Mouse (Mus musculus): ENCODE measurements around the gene Arglu1.

The Arglu1 gene

GRCm38 (mm10) chr8:8690146-8691092 lies at the start of gene Arglu1:
Arglu1 (minus strand) TSS chr8:8690521.
- DNase-seq: peak; percentile 99

- no peak for DNase-seq
These were observed 47.0 kb upstream of the Arglu1 start for GRCm38 (mm10) chr8:8737271-8737670.

DNA sequence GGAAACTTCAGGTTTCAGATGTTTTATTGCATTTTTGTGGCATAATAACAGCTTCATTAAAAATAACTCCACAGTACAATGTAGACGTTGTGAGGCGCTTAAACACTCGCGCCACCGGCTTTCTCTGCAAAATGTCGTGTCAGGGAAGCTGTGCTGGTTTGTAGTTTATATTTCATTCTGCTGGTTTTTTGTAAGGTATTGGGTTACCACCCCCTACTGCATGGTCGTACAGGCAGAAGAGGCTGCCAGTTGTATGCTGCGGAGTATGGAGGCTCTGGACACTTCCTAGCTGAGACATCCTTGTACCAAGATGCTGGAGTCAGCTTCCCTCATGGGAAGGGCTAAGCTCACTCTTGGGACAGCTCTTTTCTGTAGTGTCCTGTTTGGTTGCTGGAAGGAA lies 46.5 kb upstream of the Arglu1 start:
- no peak for DNase-seq

DNA sequence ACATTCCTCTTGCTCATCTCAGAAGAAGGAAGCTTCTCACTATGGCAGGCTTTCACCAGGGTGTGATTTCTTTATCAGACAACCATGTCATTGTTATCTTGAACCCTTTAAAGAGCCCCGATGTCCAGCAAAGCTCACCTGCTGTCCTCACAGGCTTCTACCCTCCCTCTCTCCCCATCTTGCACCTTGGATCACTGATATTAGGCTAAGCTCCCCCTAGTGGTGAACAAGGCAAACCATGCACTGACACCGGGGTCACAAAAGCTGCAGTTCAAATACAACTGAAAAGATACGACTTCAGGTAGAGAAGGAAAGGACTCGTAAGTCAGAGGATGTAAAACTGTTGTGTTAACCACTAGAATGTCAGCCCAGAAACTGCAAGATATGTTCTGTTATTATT lies 43.5 kb upstream of the Arglu1 start:
- DNase-seq: no peak

DNA sequence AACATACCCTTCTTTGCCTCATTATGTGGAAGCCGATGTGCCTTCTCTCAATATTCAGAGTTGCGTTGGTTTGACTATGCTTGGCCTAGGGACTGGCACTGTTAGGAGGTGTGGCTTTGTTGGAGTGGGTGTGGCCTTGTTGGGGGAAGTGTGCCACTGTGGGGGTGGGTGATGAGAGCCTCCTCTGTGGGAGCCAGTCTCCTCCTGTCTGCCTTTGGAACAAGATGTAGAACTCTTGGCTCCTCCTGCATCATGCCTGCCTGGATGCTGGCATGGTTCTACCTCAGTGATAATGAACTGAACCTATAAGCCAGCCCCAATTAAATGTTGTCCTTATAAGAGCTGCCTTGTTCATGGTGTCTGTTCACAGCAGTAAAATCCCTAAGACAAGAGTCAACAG lies 38.3 kb upstream of the Arglu1 start:
- no peak for DNase-seq

GRCm38 (mm10) chr8:8726547-8726946 lies 36.2 kb upstream of the Arglu1 start:
- DNase-seq: no peak

DNA sequence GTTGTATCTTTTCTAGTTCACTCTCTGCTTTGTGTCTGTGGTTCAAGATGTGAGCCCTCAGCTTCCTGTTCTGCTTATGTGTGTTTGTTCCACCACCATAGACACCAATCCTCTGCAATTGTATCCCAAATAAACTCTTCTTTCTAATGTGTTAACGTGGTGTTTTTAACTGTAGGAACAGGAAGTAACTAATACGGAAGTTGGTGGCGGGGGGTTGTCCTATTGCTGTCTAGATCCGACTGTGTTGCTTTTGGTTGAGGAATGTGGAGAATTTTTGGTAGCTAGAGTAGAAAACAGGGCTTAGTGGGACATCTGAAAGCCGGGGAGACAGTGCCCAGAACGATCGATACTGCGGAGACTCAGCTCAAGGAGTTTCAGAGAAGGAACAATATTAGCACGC lies 14.5 kb upstream of the Arglu1 start:
- DNase-seq: no peak

GRCm38 (mm10) chr8:8703668-8704067 lies 13.3 kb upstream of the Arglu1 start:
- no peak for DNase-seq

GRCm38 (mm10) chr8:8700821-8701220 lies 10.5 kb upstream of the Arglu1 start:
- no peak for DNase-seq

GRCm38 (mm10) chr8:8700229-8700628 lies 9.9 kb upstream of the Arglu1 start:
- no peak for DNase-seq

- peak; percentile 64 for DNase-seq
These were observed 721 bp downstream of the Arglu1 start for GRCm38 (mm10) chr8:8689454-8690145.

- no peak for DNase-seq
These were observed 1.4 kb downstream of the Arglu1 start for GRCm38 (mm10) chr8:8688823-8689453.

DNA sequence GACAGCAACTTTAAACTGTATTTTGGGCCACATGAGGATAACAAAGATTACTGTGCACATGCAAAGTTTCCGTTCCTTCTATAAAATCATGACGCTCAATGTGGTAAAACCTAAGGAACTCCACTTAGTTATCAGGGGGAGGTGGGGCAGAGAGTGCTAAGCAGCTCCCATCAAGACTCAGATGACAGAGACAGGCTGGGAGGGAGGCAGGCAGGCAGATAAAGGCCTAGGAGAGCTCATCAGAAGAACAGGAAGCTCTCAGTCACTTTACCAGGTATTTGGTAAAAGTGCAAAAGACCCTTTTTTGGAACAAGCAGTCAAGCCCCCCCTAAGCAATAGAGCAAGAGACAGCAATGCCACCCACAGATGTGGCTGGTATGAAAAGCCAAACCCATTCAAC lies 4.8 kb downstream of the Arglu1 start:
- no peak for DNase-seq

DNA sequence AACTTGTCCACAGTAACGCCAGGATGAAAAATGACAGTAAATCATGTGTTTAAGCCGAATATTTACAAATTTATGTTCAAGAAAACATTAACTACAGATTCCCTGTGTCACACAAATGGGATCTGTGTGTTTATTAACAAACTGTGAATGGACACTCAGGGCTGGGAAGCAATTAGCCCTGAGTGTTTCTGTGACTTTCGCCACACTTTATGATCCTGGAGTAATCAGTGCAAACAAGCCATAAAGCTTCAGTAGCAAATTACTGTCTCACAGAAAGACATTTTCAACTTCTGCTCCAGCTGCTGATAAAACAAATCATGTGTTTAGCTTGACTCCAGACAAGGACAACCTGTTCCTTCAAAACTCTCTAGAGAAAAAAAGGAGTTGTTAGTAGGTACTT lies 7.6 kb downstream of the Arglu1 start:
- no peak for DNase-seq

GRCm38 (mm10) chr8:8678236-8678635 lies 12.1 kb downstream of the Arglu1 start:
- DNase-seq: no peak

- DNase-seq: no peak
These were observed 15.5 kb downstream of the Arglu1 start for GRCm38 (mm10) chr8:8674864-8675263.

DNA sequence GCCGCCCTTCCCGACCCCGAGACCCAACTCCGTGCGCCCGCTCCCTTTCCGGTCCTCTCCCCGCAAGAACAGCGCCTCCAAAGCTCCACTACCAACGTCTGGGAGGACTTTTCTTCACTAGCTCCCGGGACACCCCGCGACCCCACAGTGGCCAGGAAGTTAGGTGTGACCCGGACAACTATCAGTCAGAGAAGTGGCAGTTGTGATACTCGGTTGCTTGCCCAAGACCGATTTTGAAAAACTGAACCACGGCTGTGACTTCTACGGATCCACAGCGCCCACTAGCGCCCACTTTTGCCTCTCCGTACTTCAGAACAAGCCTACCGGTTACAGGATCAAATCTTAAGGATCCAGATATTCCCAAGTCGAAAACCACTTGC lies 28.6 kb downstream of the Arglu1 start:
- DNase-seq: peak; percentile 98

- DNase-seq: peak; percentile 98
These were observed 29.1 kb downstream of the Arglu1 start, which contains the start of gene Efnb2 for GRCm38 (mm10) chr8:8661103-8661758. Efnb2 (minus strand) TSS chr8:8661242.

GRCm38 (mm10) chr8:8660307-8661098 lies 29.8 kb downstream of the Arglu1 start:
- DNase-seq: peak; percentile 40

- peak; percentile 50 for DNase-seq
These were observed 30.6 kb downstream of the Arglu1 start for GRCm38 (mm10) chr8:8659503-8660306.
